Mouse (Mus musculus): ENCODE data around the gene Elp5. TPM values are rescaled to one million over a fixed set of nuclear protein-coding genes. Genes with fewer than 3 reads are reported as not detected.
A peak's percentile ranks its signal among the peaks of the same experiment; 100 is the strongest.
"Not testable (repeated sequence)": the region's sequence is repeated elsewhere in the genome, so short reads cannot be mapped to it uniquely, and the experiment has no call there.

Elp5 gene
- total RNA-seq, 2 experiments from 2014 or later: 88.5 to 93.9 TPM

- DNase-seq (ENCODE audit: low spot score in 2 of 2): no peak
These were observed 45.5 kb downstream of the Elp5 start for GRCm38 (mm10) chr11:69936714-69937347.

DNA sequence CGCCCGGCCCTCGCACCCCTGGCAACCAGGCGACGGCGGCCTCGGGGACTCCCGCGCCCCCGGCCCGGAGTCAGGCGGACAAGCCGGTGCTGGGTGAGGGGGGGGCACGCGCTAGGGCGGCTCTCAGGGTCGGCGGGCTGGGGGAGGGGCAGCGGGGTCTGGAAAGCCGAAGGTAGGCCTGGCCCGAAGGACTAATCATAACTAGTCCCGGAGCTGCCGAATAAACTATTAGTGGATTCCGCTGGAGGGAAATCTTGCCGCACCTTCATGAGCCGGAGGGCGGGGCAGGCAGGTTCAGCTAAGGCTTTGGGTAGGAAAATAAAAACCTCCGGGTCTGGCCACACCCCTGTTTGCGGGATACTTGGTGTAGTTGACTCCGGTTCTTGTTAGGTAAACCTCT lies 46.2 kb downstream of the Elp5 start:
- DNase-seq (ENCODE audit: low spot score in 2 of 2): no peak

DNA sequence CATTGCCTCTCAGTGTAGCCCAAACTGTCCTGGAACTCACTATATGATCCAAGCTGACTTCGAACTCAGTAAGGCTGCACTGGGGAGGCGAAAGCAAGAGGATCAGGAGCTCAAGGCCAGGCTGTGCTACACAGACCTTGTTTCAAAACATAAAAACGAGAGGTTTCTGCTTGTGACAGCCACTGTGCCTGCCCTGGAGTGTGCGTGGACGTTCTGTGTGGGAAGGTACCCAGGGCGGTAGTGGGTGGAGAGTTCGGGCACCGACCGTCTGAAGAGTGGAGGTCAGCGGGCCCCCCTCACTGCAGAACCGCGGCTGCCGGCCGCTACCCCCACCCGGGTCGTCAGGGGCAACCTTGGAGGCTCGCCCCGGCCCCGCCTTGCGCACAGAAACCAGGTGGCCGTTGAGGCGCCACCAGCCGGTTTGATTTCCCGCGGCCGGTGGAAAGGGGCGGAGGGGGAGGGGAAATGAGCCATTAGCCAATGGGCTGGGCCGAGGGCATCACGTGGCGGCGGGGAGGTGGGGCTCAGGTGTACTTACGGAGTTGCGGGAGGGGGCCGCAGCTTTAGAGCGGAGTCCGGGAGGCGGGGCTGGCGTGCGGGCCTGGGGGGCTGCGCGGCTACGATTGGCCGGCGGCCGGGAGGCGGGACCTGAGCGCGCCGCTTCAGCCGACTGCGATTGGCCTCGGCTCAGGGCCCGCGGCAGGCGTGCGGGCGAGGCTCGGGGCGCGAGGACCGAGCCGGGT lies 47.0 kb downstream of the Elp5 start, which contains the start of gene Ybx2:
Gene Ybx2 (plus strand): TSS at position 660 of the 743 bp plus-strand sequence.
- peak; percentile 76 to 87 for DNase-seq (ENCODE audit: low spot score in 2 of 2)

DNA sequence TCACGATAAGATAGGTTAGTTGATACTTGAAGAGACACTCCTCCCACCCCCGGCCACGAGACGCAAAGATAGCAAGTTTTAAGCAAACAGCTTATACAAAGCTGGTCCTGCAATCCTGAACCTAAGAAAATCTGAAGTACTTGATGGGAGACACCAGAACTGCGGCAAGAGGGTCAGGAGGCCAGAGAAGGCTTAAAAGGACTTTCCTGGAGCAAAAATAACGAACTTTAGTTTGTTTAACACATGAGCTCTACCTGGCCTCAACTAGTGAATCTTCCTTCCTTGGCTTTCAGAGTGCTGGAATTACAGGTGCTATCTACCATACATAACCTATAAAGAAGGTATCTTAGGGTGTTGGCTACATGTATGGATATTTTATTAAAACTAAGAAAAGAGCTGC lies 47.6 kb downstream of the Elp5 start:
- no peak for DNase-seq (ENCODE audit: low spot score in 2 of 2)

DNA sequence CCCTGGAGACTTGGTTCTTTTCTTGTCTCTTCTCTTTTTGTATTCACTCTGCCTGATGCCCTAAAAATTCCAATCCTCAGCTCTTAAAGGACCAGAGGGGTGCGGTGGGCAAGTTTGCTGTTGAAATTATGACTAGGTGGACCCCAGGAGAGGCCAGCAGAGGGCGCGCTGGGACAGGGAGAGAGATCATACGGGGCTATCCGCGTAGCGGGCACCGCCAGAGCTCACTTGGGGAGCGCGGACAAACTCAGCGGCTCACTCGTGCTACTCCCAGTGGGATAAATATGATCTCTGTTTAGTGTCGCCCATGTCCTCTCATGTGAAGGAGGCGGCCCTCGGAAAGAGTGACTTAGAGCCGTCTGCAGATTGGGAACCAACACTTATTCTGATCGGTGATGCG lies 48.1 kb downstream of the Elp5 start:
- DNase-seq (ENCODE audit: low spot score in 2 of 2): peak; percentile 90 to 92

- no peak for DNase-seq (ENCODE audit: low spot score in 2 of 2)
These were observed 49.3 kb downstream of the Elp5 start for GRCm38 (mm10) chr11:69933066-69933465.

- DNase-seq (ENCODE audit: low spot score in 2 of 2): no peak
These were observed 50.1 kb downstream of the Elp5 start for GRCm38 (mm10) chr11:69932254-69932653.

DNA sequence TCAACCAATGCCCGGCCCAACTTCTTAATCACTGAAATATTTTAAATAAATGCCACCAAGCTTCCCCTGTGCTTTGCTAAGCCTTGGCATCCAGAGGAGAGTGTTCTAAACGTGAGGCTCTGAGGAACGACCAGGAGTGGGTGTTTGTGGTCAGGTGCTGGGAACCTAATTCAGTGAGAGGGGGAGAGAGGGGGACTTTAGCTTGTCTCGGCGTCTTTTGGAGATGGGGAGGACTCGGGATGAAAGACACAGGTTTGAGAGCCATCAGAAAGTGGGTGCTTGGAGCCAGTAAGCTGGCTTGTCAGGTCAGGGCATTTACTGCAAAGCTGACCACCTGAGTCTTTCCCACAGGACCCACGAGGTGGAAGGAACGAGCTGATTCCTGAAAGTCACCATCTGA lies 50.5 kb downstream of the Elp5 start:
- DNase-seq (ENCODE audit: low spot score in 2 of 2): no peak

DNA sequence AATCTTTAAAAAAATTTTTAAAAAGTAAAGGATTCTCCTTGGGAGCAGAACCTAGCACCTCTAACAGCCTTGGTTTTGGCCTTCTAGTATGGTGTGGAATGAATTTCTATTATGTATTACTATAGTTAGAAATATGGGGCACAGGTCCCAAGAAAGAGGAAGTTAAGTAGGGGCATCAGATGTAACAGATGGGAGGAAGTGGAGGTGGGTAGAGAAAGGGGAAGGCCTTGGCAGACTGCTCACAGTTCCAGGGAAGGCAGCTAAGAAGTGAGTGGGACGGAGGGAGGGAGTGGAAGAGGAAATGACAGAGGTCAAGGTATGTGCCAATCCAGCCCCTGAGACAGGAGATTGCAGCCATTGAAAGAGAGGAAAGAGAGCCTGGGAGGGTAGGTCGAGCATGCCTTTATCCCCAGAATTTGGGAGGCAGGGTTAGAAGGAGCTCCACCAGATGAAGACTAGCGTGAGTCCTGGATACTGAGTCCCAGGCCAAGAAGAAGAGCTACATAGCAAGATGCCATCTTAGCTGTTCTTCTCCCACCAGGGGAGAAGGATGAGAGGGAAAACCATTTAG lies 51.3 kb downstream of the Elp5 start:
- no peak for DNase-seq (ENCODE audit: low spot score in 2 of 2)

- not testable (repeated sequence) for DNase-seq (ENCODE audit: low spot score in 2 of 2)
These were observed 52.1 kb downstream of the Elp5 start for GRCm38 (mm10) chr11:69930176-69930575.

GRCm38 (mm10) chr11:69929712-69930111 lies 52.6 kb downstream of the Elp5 start:
- no peak for DNase-seq (ENCODE audit: low spot score in 2 of 2)

GRCm38 (mm10) chr11:69927501-69927900 lies 54.8 kb downstream of the Elp5 start:
- no peak for DNase-seq (ENCODE audit: low spot score in 2 of 2)

DNA sequence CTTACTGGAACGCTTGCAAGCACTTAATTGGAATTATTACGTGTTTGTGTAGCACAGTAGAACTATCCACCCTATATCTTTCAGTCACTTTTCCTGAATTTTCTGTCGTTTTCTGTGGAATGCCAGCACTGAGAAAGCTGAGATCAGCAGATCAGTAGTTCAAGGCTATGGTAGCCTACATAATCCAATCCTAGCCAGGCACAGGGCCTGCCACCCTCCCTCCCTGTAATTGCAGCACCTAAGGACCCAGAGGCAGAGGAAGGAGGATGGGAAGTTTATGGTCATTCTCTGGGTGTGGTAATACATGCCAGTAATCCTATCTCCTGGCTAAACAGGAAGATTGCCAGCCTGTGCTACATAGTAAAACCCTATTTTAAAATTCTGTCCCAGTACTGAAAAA lies 59.5 kb downstream of the Elp5 start:
- DNase-seq (ENCODE audit: low spot score in 2 of 2): no peak

GRCm38 (mm10) chr11:69922012-69922756 lies 60.1 kb downstream of the Elp5 start:
- no peak for DNase-seq (ENCODE audit: low spot score in 2 of 2)

DNA sequence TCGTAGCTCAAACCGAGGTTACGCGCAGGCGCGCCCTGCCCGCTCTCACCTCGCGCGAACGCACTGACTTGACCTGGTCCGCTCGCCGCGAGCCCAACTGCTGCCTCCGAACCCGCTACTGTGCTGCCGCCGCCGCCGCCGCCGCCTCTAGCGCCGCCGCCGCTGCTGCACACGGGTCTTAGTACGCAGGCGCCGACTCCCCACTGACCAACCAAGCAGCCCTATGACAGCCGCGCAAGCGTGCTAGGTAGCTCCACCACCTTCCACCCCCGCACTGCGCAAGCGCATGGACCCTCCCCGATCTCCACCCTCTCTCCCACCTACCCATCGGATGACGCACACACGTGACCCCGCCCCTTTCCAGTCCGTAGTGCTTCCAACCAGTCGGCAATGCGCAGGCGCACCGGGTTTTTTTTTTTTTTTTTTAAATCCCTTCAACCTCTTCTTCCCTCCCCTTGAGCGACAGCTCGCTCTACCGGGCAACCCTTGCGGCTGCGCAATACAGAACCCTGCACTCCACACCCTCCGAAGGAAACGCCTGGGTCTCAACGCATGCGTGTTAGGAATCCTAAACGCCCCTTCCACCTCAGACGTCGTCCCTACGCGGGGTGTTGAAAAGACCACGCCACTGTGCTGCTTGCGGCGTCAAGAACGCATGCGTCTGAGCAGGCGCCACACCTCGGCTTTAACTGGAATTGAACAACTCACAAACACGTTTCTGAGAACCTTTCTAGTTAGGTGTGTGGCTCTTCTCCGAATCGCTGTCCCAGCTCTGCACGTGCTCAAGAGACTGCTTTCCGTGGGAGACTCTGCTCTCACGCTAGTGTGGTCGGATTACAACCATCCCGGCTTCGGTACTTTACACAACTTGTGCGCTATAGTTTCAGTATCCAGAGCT lies 61.0 kb downstream of the Elp5 start, which contains the start of gene Eif5a:
Gene Eif5a (minus strand): TSS at position 845 of the 898 bp plus-strand sequence.
- peak; percentile 100 for DNase-seq (ENCODE audit: low spot score in 2 of 2)

DNA sequence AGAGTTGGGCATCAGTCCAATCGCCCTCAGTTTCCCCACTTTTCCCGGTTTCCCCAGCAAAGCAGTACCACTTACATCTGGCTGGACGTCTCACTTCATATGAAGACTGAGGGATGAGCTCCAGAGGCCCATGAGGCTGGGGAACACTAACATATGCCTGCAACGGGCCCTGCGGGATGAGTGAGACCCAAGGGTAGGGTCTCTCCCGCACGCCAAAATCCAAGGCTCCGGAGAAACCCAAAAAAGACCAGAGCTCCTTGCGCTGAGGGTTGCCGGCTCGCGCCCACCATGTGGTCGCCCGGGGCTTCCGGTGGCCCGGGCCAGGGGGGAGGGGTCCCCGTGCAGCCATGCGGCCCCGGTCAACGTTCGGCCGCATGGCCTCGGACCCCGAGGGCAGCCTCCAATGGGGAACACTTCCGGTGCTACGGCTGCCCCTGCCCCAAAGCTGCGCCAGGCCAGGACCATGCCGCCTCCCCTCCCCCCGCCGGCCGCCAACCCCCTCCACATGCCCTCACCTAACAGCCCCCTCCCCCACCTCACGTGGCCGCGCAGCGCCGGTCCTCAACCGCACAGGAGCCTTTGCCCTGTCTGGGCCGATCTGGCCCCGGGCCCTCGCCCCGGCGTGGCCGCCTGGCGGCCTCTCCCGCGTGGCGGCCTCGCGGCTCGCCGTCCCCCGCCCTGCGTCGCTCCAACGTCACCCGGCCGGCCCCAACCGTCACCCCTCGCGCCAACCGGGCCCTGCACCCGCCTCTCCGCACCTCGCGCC lies 61.9 kb downstream of the Elp5 start:
- DNase-seq (ENCODE audit: low spot score in 2 of 2): no peak

- peak; percentile 53 to 63 for DNase-seq (ENCODE audit: low spot score in 2 of 2)
These were observed 62.6 kb downstream of the Elp5 start for GRCm38 (mm10) chr11:69919661-69920265.

DNA sequence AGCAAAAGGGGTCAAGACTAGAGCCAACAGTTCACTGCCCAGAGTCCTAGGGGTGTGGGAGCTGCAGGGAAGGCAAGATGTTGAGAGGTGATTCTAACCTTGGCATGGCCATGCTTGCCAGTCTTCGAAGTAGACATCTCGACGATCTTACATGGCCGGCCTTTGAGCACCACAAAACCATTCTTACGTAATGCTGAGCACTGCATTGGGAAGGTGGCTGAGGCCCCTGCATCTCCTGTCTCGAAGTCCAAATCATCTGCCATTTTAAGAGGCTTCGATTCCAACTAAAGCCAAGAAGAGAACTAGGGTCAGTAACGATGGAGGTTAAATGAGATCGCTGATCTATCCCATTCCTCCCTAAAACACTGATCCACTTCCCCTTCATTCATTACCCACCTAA lies 63.3 kb downstream of the Elp5 start:
- no peak for DNase-seq (ENCODE audit: low spot score in 2 of 2)

All from layer of hippocampus, postnatal 14 days (tissue).